Mouse (Mus musculus) cerebellum, adult 8-10 months (tissue): Measurements from ENCODE around the gene Cd300lf.

Experiments used
- DNase-seq: peaks from one replicate; pipeline ENCODE4 v3.0.0; 2022

Gene Cd300lf

DNA sequence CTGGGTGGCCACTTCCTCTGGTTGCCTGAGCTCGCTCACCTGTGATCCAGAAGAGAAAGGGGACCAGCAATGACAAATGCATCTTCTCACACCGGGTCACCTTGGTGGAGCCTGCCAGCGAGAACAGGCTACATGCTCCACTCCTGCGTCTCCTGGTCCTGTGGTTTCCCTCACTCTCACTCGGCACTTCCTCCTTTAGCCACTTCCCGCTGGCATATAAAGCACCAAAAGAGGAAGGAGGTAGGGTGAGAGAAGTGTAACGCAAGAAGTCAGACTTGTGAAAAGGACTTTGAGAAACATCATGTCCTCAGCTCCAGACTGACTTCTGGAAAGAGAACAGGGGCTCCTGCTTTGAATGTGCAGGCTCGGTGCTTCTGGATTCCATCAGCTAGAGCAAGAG is at the start of gene Cd300lf:
Gene Cd300lf, minus strand, starts transcription at position 193 of the 400 bp plus-strand sequence.
- no peak for DNase-seq

DNA sequence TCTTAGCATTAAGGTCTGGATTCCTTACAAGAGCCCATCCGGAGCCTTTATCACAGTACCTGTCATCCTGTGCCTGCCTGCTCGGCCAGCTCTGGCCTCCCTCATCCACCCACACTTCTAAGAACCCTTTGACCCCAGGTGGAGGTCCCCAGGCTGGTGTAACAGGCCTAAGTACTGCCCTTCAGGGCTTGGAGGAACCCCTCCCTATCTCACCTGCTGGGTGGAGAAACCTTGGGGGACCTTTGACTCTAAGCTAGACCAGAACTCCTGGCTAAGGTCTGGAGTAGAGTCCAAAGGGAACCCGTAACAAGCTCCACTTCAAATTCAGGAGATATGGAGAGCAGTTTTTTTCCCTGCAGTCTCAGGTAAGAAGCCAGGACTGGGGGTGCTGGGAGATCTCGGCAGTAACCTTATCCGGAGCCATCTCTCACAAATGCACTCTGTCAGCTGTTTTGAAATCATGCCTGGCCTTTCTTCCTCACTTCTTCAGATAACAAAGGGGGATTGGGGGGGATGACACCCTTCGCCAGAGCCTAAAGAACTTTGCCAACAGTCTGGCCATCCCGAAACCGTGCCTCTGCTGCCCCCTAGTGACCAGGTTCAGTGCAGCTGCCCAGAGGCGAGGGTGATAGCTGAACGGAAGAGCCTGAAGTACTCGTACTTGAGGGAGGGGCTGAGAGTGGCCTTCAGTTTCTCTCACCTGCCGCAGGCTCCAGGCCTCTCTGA is 48.3 kb upstream of the Cd300lf start:
- DNase-seq = peak; percentile 88

DNA sequence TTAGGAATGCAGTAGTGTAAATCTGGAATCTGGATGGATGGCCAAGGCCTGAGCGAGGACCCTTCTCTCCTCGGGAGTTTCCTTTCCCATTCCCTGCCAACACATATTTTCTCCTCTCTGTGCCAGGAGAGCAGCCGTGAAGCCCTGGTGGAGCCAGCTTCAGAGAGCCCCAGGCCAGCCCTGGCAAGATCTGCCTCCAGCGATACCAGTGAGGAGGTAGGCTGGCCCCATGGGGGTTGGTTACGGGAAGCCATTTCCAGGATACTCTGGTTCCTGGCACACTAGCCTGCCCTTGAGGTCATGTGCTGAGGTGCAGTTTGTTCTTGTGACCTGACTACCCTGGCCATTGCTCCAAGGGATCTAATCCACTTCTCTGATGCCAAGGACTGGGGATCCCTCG is 46.1 kb upstream of the Cd300lf start:
- no peak for DNase-seq

DNA sequence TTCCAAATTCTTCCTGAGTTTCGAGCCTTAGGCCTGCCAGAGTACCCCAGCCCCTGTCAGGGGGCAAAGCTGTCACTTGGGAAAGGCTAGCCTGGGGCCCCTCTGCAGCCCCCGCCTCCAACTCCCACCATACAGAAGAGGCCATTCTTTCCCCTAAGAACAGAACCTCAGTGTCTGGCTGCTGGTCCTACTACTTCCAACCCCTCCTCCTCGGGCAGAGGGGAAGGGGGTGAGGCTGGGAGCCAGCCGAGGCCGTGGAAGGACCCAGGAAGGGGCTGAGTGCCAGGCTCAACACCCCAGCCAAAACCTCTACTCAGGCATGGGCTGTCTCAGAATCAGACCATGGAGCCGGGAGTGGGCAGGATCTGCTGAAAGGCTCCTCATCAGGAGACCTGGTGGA is 45.4 kb upstream of the Cd300lf start:
- no peak for DNase-seq

DNA sequence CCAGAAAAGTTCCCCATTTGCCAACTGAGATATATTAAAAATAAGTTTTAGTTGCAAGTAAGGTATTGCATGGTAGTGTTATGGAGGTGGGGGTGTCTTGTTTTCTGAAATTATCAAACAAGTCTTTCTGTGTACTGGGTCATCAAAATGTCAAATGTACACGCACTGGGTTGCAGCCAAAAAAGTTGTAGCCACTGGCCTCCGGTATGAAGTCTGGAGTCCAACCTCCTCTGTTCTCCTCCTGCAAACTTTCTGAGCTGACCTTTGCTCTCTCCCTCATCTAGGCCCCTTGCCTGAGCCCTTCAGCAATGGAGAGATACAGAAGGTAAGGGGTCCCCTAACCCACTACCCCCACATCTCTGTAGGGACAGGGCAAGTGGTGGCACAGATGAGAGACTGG is 45.0 kb upstream of the Cd300lf start:
- DNase-seq = no peak

DNA sequence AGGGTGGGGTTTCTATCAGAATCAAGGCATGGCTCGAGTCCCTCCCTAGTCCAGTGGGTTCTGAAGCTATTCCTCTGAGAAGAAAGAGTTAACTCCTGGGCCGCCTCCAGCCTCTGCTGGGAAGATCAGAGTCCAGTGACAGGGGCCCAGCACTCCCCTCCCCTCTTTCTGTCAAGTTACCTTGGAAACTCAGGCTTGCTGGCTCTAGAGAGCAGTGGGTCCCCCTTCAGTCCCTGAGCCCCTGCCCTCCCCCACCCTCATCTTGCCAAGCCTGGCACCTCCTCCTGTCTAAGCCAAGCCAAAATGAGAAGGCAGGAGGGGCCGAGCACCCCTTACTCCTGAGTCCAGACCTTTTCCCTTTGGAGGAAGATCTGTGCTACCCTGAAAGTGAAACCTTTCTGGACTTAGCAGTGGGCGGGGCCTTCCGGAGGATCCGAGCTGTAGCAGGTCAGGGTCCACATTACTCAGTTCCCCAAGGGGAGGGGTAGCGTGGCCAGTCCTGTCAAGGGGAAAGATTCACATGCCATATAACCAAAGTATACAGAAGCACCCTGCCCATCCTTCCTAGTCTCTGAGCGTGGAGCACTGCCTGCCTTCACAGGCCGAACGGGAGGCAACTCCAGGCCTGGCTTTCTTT is 43.9 kb upstream of the Cd300lf start:
- DNase-seq = no peak

DNA sequence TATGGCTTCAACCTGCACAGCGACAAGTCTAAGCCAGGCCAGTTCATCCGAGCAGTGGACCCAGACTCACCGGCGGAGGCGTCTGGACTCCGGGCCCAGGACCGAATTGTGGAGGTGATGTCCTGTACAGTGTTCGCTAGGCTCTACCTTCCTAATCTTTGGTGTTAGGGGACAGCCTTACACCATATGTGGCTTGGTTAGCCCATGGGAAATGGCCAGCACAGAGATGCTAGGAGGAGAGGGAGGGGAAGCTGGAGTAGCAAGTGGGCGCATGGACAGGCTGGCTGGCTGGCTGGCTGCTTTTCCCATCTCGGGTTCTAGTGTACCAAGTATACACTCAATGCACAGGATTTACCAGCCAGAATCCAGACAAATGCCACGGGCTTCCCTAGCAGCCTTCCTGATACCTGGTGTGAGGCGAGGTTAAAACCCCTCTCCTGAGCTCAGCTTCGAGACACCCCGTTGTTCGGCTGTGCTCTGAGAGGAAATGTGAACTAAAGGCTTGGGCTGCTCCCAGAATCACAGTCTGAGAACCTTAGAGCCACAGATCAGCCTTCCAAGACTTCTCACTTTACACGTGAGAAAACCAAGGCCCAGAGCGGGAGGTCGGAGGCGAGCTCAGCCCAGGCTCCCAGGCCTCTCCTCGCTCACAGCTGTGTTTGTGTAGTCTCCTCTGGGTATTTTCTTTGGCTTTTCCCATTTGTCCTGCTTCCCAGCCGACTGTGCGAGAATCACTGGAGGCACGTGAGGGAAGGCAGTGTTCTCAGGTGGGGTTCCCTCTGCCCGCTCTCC is 42.8 kb upstream of the Cd300lf start:
- DNase-seq = no peak

DNA sequence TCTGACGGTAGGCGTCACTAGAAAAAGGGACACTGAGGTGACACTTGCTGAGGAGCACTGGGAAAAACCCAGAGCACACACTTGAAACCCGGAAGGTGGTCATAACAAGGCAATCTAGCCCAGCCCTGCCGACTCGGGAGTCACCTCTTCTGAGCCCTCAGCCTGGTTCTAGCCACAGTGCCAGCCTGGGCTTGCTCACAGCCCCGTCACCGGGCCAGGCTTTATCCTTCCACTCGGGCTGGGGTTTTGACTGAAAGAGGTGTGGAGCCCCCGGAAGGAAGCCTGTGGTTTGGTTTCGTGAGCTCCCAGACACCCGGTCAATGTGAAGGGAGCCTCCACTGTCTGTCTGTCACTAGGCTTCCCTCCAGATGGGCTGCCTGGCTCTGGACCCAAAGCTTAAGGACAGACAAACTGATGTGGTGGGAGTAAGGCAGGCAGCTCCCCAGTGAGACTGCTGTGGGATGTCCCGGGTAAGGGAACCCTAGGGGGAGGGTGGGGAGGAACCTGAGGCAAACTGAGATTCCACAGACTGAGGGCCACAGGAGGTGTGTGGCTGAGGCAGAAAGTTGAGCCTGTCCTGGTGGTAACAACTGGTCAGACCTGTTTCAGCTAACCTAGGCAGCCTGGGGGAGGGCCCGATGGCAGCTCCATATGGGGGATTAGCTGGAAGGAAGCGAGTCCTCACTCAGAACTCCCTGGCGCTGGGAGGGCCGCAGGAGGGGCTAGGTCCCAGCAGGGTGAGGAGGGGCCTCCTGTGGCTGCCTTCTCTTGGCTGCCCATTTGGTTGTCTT is 40.0 kb upstream of the Cd300lf start:
- no peak for DNase-seq

DNA sequence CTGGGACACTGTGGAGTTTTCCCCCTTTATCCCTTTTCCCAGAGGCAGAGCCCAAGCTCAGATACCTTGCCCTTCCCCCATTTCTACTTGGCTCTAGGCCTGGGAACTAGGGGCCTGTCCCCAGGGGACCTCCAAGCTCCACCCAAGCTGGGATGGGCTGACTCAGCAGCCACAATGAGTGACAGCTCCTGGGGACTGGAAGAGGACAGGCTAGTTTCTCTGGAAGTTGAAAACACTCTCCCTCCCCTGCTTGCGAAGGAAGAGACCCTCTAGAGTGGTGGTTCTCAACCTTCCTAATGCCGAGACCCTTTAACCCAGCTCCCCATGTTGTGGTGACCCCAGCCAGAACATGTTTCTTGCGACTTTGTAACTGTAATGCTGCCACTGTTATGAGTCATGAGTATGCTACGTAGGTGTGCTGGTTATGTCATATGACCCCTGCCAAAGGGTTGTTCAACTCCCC is 39.1 kb upstream of the Cd300lf start:
- DNase-seq = no peak

DNA sequence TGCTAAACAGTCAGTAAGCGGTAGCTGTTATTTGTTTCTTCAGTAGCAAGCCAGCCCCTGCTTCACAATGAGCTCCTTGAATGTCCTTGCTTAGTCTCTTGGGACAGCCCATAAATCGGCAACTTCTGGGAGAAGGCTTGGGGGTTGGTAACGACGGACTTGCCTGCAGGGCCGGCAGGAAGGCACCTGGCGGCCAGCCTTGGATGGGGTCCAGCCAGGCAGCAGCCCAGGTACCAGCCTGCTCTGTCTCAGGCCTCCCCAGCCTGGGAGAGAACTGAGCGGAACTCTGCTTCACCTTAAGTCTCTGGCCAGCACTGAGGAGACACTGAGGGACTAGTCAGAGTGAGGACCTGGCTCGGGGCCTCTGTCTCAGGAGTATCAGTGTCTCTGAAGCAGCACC is 37.3 kb upstream of the Cd300lf start:
- DNase-seq = no peak

DNA sequence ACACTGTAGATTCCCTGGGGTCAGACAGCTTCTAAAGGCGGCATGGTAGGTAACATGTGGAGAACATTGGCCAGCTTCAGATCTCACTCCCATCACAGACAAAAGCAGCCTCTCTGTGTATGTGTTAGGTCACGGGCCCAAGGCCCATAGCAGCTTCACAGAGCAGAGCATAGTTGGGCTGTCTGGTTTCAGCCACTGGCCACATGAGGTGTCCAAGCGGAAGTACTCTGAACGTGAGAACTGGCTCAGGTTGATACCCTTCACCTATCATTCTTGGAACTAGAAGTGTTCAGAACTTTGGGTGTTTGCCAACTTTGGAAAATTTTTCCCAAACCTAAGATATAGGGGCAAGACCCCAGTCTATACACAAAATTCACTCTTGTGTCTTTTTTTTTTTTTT is 35.6 kb upstream of the Cd300lf start:
- DNase-seq = no peak

DNA sequence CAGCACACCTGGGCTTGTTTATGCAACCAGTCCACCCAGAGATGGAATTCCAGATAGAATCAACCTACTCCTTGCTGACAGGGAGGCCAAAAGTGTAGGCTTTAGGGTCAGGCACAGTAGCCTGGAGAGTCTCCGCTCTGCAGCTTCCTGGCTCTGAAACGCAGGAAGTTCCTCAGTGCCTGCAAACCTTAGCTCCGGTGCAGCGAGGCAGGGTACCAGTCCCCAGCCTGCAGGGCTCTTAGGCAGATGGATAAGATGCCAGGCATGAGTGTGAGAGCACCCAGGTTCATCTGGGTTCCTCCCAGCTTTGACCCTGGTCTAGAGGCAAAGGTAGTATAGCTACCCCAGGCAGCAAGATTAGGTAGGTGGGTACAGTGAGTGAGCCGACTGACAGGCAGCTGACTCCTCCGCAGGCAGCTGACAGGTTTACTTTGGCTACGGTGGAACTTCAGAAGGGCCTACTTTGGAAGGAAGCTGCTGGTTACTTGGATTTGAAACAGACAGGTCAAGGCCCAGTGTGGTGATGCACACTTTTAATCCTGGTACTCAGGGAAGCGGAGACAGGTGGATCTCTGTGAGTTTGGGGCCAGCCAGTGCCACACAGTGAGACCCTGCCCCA is 33.9 kb upstream of the Cd300lf start:
- DNase-seq = no peak

DNA sequence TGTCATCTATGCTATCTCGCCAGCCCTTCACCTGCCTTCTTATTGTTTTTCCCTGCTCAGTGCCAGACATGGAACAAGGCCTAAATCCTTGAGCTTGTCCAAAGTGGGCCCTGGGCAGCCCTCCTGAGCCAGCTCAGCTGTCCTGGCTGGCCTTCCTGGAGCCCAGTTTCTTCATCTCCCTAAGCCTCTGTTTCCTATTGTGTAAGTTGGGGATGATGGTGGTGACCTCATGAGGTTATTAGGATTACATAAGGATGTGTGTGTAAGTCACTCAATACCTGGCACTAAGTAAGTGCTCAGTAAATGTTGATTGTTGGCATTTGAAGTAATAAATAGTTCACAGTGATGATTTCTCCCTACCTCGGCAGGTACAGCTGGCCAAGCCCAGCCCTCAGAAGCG is 33.0 kb upstream of the Cd300lf start:
- DNase-seq = no peak

DNA sequence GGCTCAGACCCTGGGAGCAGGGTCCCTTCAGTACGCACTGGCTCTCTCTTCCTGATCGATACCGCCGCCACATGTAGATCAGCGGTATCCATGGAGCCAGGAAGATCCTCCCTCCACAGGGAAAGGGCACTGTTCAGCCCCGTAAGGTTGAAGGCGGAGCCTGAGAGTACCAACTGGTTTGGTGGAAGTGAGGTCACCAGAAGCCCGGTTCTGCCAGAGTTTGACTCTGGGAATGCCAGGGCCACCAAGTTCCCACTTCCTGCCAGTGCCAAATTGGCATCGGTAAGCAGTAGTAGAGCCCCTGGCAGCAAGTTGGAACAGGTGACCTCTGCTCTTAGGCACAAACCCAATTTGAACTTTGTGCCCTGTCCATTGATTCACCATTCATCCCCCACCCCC is 31.2 kb upstream of the Cd300lf start:
- DNase-seq = peak; percentile 65

DNA sequence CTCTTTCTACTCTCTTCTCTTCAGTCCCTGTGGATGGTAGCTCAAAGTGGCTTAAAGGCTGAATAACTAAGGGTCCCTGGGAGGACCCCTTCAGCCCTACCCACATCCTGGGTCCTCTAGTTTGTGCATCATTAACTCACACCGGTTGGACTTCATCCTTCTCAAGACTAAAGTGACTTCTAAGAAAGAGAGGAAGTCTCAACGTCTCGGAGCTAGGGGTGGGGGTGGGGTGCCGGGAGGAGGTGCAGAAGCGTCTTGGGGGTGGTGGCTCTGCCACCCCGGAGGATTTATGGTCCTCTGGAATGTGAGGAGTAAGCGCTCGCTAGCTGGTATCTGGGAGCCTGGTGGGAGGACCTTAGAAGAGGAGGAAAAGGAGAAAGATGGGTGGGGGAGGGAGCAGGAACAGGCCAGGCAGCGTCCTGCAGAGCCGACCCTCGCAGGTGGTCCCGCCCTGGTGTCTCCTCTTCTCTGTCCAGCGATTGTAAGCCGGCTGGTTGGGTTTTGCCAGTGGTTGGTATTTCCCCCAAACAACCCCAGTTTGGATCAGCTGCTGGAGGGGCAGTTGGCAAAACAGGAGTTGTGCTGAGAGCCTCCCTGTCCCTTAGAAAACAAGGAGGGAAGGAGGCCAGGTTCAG is 30.7 kb upstream of the Cd300lf start:
- DNase-seq = no peak

DNA sequence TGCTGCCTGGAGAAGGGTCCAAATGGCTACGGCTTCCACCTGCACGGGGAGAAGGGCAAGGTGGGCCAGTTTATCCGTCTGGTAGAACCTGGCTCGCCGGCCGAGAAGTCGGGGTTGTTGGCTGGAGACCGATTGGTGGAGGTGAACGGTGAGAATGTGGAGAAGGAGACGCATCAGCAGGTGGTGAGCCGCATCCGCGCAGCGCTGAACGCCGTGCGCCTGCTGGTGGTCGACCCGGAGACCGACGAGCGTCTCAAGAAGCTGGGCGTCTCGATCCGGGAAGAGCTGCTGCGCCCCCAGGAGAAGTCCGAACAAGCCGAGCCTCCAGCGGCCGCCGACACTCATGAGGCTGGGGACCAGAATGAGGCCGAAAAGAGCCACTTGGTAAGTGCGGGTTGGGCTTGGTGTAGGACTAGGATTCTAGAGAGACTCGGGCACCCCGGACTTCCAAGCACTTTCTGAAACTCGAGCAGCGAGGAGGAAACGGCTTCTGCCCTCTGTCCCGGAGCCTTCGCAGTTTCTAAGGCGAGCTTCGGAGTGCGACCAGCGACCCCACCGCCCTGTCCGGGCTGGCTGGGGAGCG is 29.9 kb upstream of the Cd300lf start:
- no peak for DNase-seq

DNA sequence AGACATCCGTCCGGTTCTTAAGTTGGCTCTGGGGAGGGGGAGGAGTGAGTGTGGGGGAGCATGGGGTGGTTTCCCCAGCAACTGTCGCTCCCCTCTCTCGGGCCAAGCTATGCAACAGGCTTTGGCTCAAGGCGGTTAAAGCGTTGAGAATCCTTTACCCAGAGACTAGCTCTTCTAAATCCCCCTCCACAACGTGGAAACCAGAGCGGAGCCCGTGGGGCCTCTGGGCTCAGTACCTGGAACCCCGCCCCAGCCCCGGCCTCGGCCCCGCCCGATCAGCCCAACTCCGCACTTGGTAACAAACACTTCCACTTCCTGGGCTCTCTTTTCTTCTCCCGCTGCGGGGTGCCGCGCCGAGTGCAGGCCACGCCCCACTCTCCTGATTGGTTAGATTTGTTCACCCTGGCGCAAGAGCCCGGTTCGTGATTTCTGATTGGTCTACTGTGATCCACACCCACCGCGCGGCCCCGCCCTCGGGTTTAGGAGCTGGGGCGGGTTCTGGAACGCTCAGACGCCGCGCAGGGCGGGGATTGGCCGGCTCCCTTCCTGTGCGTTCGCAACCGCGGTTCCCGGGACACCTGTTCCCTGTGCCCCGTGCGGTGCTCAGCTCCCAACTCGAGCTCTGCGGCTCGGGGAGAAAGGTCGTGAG is 29.2 kb upstream of the Cd300lf start, which contains the start of gene Slc9a3r1:
Gene Slc9a3r1, plus strand, starts transcription at position 510 of the 649 bp plus-strand sequence.
- peak; percentile 99 for DNase-seq

DNA sequence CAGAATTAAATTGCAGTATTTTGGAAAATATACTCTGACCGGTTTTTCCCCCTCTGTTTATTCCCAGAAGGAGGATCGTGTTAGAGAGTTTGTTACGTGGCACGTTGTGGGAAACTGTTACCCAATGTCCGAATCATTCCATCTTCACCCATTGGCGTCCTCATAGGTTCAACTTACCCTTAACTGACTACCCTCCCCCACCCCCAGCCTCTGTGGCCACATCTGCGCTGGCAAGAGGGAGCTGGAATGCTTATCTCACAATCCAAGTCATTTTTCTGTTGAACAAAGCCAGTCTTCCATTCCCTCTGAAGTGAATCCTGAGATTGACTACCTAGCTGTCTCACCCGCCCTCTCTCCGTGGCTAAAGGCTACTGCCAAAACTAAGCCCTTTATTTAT is 28.4 kb upstream of the Cd300lf start:
- DNase-seq = peak; percentile 16

DNA sequence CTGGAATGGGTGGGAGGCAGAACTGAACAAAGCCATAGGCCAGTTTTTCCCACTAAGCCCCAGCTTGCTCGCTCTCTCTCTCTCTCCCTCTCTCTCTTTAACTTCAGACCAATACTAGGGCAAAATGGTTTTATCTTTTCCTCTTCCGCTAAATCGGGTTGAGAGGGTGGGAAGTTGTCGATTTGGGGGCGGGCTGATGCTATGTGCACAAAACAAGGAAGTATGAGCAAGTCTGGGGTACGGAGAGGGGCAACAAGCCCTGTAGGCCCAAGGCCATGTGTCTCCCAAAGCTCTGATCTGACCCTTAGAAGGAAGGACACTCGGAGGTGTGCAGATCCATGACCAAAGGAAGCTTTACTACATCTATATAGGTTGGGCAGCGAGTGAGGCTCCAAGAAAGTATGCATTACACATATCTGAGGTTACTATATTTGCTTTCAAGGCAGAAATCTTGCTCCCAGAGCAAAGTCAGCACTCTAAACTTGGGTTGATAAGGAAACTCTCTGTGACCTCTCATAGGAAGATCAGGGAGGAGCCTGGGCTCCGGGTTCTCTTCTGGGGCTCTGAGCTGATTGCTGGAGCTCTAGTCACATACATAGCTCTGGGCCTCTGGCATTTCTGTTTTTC is 27.9 kb upstream of the Cd300lf start:
- peak; percentile 18 for DNase-seq

DNA sequence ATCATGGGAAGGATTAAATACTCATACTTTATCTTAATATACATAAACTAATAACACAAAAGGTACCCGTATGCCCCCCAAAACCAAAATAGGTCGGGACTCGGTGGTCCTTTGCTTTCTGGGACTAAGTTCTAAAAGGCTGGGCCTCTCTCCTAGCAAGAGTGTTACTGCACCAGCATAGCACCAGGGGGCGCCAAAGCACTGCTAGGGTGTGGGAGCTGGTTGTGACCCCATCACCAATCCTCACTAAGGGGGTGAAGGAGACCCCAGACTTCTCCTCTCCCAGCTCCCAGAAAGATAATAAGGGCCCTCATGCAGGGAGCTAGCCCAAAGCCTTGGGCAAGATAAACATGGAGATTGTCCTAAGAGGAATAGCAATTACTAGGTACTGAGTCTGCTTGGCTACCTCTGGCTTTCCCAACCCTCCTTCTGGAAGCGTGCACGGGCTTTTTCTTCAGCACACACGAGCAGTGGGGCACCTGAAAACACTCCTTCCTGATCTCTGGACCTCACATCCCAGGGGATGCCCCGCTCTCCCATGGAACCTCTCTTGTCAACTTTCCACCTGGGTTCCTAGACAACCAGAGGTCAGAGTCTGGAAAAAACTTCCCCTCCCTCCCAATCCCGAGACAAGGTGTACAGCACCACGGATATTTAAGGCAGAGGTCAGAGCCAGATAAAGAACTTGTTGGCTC is 27.2 kb upstream of the Cd300lf start:
- peak; percentile 77 for DNase-seq
